Mouse (Mus musculus) layer of hippocampus, adult 8-10 months (tissue): Measurements from ENCODE around the gene Cd19. TPM values are rescaled to one million over a fixed set of nuclear protein-coding genes. Genes with fewer than 3 reads are reported as not detected.
A peak's percentile ranks its signal among the peaks of the same experiment; 100 is the strongest.

ENCODE experiments used
- DNase-seq, 2 experiments: peaks; one replicate each; pipeline ENCODE4 v3.0.0; 2022; ENCODE audit warnings: low spot score in 2 of 2
- total RNA-seq, 4 experiments: library from RNA; stranded (reverse); gene quantifications; 2 replicates each; pipeline ENCODE4 v1.2.4; 2022

Gene Cd19
- total RNA-seq = not detected

DNA sequence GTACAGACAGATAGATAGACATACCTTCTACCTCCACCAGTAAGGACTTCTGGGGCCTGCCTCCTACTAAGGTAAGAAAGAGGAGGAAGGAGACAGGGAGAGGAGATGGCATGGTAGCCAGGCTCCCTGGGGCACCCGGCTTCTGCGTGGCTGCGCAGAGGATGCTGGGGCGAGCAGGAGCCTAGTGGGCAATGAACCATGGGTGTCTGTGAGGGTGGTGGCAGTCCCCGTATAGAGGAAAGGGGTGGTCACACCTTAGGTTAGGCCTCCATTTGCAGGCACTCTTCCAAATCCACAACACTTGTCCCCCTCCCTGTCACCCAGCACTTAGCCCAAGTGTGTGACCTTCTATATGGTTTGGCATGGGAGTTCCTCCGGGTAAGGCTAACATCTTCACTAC, at the start of gene Cd19:
Gene Cd19, minus strand, starts transcription at position 165 of the 400 bp plus-strand sequence.
- DNase-seq = no peak

DNA sequence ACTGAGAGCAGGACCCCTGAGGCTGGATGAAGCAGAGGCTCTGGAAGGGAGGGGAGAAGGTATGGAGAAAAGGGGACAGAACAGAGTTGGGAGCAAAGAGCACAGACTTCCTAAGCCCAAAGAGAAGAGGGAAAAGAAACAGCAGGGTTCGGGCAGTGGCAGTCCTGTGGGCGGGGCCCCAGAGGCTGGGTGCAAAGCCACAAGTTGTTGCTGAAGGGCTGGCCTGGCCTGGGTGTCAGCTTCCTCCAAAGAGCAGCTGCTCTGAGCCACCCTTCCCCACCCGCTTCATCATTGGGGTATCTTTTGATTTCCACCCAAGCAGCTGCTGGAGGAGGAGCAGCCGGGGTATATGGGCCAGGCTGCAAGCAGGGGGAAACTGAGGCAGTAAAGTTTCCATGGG, 49.4 kb upstream of the Cd19 start:
- DNase-seq = no peak

DNA sequence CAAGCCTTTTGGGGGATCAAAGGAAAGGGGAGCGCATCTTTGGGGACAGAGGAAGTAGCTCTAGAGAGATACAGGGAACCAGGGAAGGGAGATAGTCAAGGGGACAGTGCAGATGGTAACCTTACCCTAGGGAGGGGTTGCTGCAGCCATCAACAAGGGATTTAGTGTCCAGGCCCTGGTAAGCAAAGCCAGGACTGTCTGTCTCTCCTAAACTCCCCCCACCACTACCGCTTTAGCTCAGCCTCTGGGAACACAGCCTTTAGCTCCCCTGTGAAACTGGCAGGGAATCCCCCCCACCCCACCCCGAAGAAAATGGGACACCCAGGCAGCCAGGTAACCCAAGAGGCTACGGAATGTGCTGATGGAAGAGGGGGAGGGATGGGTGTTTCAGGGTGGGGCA, 48.9 kb upstream of the Cd19 start:
- DNase-seq = no peak

DNA sequence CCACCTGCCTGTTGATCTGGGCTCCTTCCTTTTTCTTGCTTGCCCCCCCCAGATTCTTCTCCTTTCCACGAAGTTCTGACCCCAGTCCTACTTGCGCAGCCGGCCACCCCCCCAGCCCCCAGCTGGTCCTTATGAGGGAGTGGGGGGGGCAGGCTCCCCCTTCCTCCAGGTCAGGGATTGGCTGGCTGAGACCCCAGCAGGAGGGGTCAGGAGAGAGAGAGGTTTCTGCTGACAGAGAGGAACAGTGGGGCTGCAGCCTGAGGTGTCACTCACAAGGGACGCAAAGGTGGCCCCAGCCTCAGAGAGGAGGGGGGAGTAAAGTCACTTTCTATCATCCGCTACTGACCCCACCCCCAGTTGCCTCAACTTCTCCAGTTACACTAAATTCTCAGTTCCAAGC, 48.3 kb upstream of the Cd19 start, which contains the start of gene Atp2a1:
Gene Atp2a1, minus strand, starts transcription at position 105 of the 400 bp plus-strand sequence.
- no peak for DNase-seq

DNA sequence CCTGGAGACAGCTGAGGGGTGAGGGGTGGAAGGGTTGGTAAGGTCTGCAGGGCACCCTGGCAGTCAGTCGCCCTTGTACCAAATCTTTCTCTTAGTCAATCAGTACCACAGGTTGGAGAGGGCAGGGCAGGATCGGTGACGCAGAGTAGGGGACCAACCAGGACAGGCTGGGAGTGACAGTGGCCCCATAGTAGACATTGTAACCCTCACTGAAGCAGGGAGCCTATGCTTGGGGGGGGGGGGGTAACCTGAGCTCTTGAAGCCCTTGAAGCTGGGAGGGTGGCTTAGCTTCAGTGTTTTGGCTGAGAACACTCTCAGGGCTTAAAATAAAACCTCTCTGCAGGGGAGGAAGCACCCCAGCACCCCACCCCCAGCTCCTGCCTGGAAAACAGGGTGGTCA, 46.9 kb upstream of the Cd19 start:
- no peak for DNase-seq

DNA sequence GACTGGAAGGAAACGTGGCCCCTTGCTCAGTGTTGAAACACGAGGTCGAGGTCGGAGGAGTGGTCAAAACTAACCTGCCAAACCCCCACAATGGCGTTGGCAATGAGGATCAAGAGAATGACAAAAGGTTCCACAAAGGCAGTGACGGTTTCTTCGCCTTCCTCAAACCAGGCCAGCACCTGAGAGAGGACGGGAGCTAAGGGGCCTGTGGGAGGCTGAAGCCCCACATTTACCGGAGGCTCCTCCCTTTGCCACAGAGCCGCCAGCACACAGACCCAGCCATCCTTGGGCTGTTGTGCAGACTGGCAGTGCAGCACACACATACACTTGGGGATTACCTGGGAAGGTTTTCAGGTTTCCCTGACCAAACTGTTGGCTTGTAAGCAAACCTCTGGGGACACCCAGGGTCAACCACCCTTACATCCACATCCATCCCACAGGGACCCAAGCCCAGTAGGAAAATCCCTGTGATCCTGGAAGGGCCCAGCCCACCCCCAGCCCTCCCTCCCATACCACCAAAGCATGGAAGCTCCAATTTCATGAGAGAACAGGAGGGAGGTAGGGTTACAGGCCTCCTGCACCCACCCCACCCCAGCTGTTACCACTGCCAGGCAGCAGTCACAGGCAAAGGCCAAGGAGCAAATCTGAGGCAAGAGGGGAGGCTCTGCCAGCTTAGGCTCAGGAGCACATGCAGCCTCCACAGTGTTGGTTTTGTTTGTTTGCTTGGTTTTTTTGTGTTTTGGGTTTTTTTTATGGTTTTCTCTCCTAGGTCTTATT, 46.1 kb upstream of the Cd19 start:
- DNase-seq = no peak

DNA sequence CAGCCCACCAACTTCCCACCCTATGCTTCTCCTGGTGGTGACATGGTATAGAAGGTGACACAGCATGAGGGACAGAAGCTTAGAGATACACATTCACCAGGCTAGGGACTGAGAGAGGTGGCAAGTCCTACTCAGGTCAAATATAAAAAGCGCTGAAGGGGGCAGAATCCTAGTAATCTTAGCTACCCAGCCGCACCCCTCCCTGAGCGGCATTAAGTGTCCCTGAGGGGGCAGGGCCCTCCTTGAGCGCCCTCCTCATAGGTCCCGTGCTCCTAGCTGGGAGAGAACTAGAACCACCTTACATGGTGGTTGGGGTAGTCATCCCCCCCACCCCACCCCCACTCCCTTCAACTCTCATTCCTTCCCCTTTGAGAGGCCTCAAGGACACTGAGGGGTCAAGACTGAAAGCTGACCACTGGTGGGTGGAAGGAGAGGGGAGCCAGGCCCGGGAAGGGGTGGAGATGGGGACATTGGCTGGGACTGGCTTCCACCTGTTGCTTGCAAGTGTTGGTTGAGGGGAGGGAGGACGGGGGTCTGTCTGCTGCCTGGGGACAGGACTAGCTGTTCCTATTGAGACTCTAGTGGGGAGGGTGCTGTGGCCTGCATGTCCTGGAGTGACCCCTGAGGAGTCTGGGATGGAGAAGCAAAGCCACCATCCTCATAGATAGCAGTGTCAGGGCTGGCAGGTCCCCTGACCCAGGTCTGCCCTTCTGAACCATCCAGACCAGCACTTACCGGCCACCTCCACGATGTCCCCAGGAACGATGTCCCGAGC, 44.3 kb upstream of the Cd19 start:
- DNase-seq = no peak

DNA sequence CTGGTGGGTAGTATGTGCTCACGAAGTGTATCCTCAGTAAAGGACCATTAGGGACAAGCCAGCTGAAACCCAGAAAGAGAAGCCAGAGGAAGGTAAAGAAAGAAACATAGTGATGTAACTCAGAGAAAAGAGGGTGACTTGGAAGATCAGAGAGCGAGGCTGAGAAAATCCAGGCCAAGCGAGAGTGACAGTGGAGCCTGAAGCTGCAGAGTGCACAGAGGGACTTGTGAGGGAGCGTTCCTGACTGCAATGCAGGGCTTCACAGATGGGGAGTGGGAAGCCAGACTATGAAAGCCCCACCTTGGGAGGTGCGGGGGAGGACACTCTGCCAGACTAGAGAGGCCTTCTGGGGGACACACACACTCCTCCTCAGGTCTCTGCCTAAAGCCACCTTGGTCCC, 43.5 kb upstream of the Cd19 start:
- DNase-seq = no peak

DNA sequence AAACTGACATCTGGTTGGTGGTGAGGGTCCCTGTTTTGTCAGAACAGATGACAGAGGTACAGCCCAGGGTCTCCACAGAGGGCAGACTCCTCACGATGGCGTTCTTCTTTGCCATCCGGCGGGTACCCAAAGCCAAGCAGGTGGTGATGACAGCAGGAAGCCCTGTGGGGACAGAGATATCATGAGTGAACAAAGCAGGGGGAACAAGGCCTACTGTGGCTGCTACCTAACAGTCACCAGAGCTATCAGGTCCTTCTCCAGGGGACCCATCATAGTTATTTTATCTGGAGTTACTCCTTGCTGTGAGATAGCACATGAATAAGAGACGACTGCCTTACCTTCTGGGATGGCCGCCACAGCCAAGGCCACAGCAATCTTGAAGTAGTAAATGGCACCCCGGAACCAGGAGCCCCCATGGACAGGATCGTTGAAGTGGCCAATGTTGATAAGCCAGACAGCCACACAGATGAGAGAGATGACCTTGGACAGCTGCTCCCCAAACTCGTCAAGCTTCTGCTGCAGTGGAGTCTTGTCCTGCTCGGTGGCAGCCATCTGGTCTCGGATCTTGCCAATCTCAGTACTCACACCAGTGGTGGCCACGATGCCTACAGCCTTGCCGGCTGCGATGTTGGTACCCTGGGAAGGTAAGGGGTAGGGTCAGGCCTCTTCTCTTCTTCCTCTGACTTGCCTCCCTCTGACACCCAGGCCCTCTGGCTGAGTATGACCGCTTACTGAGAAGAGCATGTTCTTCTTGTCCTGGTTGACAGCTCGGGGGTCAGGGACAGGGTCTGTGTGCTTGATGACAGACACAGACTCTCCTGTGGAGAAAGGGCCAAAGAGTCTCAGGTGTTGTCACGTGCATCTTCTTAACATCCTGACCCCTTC, 41.9 kb upstream of the Cd19 start:
- DNase-seq = no peak

DNA sequence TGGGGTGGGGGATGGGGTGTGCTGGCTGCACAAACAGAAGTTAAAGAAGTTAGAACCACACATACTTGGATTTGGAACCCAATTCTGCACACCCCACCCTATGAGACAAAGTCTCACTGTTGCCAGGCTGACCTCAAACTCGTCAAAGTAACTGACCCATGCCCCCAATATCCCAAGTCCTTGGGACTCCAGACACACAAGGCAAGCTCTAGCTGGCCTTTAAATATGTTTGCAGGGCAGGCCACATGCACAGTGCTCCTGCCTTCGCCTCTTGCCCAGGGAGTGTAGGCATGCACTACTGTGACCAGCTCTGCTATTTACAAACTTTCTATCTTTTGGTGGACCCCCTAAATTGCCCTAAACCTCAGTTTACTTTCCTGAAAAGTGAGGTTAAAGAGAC, 40.6 kb upstream of the Cd19 start:
- no peak for DNase-seq

DNA sequence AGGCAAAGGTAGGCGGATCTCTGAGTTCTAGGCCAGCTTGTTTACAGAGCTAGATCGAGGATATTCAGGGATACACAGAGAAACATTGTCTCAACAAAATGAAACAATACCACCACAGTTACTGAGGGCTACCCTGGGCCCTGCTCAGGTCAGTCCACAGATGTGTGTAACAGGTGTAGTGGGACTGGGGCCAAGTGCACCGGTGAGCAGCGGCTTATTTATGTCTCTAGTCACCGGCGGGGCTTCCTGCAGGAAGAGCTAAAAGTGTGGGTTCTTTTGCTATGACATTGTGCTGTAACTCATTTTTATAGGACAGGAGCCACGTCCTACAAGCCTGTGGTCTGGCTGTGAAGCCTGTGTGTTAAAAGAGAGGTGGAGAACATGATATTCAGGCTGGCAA, 39.2 kb upstream of the Cd19 start:
- DNase-seq = no peak

DNA sequence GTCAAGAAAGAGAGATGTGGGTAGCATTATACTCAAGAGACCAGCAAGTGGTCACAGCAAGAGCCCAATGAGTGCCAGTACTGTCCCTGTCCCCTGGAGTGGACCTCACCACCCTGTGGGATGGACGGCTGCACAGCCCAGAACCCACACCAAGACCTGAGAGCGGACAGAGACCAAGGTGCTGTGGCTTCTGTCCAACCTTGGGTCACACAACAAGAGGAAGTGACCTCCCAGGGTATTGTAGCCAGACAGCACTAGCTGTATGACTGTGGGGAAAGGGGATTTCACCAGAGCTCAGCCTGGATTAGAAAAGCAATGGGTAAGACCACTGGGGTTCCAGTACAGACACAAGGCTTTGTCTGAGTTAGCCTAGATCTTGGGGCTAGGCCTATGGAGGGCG, 37.6 kb upstream of the Cd19 start:
- no peak for DNase-seq

DNA sequence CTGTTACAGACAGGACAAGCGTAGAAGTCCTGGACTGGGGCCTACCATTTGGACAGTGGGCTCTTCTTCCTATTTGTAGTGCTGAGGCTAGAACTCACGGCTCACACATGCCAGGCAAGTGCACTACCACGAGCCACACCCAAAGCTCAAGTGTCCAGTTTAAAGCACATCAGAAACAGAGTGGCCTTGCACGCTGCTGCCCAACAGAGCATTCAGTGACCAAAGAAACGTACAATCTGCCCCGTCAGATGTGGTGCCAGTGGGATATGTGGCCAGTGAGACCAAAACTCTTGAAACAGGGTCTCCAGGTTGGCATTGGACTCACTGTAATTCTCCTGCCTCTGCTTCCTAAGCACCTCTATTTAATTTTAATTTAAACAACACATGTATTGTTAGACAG, 36.0 kb upstream of the Cd19 start:
- no peak for DNase-seq

DNA sequence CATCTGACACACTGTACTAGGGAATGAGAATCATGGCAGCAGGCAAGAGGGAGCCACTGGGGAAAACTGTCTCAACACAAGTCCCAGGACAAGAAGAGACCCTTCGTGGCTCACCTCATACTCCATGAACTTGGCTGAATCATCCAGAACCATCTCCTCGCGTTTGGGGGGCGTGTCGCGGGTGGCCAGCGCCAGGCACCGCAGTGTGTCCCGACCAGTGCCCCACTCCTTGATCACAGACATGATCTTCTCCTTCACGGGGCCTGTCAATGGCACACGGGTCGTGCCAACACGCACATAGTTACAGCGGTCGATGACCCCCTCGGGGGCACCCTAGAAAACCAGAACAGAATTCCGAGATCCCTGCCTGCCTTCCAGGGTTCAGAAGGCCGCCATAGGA, 35.3 kb upstream of the Cd19 start:
- DNase-seq = no peak

DNA sequence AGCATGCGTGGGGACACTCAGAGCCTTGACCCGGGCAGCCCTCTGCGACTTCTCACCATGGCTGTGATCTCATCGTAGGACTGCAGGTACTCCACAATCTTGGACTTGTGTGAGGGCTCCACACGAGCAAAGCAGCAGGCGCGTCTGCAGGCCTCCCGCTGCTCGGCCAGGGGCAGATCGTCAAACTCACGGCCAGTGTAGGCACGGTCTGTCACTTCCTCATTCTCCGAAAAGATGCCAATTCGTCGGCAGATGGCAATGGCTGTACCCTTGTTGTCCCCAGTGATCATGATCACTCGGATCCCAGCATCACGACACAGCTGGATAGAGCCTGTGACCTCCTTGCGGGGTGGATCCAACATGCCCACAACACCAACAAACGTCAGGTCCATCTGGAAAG, 33.8 kb upstream of the Cd19 start:
- DNase-seq = no peak

DNA sequence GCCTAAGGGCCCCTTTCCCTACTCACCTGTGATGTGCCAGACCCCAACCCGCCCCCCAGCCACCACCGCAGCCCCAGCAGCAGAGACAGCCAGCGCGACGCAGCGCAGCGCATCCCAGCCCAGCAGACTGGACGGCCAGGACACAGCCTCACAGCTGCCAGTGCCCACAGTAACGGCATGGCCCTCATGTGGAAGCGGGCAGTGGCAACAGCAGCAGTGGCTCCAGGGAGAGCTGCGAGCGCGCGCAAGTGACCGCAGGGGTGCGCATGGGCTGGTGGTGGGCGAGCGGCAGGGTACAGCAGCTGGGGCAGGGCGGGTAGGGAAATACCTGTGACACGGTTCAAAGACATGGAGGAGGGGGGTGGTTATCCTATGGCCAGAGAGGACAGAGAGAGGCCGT, 31.5 kb upstream of the Cd19 start:
- DNase-seq = no peak

DNA sequence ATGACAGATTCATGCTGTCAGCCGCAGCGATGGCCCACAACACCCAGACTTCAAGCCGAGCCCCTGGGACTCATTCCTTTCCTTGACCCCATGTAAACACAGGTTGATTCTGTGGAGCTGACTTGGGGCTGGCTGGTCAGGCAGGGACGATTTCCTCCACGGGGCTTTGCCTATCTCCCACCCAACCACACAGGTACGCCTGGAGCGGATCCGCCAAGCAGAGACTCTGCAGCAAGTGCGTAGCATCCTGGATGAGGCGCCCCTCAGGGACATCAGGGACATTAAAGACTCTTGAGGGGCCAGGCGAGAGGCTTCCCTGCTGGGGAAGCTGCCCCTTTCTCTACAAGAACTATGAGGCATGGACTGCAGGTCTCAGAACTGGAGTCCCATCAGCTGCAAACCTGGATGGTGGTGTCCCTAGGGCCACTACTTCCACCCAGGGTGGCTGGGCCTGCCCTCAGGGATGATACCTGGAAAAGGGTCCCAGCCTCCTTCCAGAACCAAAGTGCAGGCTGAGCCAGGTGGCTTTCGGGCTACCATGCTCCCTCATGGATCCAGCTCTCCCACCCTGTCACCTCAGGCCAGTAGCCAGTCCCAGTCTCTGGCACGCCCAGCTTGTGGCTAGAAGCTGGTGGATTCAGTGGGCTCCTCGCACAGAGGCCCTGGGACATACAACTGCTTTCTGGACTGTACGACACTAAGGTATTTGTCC, 30.6 kb upstream of the Cd19 start:
- no peak for DNase-seq

DNA sequence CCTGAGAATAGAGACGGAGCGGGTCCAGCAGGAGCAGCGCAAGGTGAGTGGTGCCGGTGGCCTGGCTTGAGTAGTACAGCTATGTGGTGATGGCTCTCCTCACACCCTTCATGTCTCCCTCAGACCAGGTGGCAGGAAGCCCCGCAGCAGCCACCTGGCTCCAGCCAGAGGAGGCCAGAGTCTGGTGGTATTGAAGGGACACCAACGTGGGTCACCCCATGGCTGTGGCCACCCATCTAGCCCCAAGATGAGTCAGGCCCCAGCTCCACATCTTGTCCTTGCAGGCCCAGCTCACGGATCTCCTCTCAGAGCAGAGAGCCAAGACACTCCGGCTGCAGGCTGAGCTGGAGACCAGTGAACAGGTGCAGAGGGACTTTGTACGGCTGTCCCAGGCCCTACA, 29.8 kb upstream of the Cd19 start:
- no peak for DNase-seq

DNA sequence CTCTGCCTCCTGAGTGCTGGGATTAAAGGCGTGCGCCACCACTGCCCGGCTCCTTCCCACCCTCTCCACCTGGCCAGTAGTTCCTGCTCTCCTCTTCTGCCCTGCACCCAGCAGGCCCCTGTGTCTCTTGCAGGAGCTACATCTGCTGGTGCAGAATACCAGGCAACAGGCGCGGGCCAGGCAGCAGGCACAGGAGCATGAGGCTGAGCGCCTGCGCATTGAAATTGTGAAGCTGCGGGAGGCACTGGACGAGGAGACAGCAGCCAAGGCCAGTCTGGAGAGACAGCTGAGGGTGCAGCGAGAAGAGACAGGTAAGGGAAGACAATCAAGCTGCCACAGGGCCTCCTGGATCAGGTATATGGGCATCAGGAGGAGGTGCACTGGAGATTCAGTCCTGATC, 29.3 kb upstream of the Cd19 start:
- DNase-seq = no peak

DNA sequence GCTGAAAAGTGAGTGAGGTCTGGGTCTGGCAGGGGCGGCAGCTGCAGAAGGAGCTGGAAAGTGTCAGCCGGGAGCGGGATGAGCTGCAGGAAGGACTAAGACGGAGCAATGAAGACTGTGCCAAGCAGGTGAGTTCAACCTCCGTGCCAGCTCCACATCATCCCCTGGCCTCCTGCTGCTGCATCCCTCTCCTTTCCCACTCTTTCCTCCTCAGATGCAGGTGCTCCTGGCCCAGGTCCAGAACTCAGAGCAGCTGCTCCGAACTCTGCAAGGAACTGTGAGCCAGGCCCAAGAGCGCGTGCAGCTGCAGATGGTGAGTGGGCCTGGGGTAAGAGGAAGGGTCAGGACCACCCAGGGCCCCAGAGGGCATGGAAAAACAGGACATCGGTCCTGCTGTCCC, 25.4 kb upstream of the Cd19 start:
- DNase-seq = no peak

DNA sequence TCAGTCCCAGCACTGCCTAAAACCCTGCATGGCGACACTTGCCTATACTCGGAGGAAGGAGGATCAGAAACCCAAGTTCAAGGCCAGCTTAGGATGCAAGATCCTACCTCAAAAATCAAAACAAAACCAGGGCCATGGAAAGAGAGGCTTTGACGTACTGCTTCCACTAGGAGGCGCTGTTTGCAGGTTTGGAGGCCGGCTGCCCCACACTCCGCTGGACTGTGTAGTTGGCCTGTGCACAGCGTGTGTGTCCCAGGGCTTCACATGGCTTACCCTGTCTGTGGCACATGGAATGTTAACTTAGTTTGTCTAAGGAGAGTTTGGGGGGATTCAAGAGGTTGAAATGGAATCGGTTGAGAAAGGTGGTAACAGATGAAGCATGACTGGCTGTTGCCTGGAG, 22.2 kb upstream of the Cd19 start:
- peak in 1 of 2 experiments; percentile 28 for DNase-seq
